Mouse (Mus musculus) A20 (cell line): ENCODE measurements around the gene Cyfip2.

Experiments used
- DNase-seq: peaks from one replicate; pipeline ENCODE4 v3.0.0-alpha.2; 2011; ENCODE audit warnings: low read depth, low spot score

The Cyfip2 gene

DNA sequence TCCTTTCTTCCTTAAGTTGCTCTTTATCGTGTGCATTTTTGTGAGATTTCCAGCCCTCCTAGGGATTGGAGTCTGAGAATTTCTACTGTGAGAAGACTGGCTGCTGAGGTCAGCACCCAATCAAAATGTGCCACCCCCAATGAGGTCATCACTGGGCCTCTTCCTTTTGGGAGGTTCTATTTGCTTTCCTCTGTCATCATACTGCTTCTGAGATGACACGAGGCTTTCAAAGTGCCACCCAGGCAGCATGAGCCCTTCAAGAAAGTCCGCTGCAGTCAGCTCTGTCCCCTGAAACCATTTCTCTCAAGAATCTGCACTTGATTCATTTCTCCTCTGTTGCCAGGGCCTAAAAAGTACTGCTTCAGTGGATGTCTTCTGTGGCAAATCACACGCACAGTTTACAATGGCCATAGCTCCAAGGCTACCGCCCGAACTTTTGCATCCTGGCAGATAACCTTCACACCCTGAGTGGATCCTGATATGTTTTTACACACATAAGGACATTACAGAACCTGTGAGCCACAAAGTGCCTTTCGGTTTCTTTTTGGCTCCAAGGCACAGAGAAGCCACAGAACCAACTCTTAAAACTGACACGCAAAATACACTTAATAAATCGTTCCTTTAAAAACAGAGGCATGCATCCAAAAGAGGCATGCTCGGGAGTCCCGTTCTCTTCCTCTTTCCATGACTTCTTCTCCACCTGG lies 4.2 kb downstream of the Cyfip2 start:
- DNase-seq = peak; percentile 90

DNA sequence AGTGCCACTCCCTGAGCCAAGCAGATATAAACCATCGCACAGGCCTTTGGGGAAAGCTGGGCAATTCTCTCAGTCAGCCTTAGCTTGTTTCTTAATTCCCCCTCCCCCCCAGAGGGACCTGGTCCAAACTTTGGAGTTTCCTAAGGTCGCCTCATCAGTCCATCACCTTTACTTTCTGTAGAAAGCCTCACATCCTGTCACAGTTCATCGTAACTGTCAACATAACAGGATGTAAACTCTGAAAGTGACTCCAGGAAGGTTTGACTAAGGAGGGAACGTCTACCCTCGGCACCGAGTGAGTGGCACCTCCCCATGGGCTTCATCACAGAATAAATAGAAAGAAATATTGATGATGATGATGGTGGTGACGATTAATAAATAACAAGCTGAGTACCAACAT lies 4.9 kb downstream of the Cyfip2 start:
- DNase-seq = no peak

DNA sequence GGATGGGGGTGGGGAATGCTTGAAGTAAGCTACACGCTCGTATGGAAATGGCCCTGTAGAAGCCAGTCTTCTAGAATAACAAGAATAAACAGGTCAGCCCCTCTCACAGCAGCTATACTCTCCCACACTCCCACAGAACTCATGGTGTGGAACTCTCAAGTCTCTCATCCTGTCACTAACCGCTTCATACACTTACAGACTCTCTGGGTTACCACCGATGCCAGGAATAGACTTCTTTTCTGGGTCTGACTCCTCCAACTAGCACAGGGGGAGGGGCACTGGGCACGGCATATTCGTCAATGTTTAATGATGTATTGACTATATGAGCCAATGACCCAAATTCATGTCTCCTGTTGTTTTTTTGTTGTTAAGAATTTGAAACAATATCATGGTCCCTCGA lies 5.9 kb downstream of the Cyfip2 start:
- DNase-seq = peak; percentile 73

DNA sequence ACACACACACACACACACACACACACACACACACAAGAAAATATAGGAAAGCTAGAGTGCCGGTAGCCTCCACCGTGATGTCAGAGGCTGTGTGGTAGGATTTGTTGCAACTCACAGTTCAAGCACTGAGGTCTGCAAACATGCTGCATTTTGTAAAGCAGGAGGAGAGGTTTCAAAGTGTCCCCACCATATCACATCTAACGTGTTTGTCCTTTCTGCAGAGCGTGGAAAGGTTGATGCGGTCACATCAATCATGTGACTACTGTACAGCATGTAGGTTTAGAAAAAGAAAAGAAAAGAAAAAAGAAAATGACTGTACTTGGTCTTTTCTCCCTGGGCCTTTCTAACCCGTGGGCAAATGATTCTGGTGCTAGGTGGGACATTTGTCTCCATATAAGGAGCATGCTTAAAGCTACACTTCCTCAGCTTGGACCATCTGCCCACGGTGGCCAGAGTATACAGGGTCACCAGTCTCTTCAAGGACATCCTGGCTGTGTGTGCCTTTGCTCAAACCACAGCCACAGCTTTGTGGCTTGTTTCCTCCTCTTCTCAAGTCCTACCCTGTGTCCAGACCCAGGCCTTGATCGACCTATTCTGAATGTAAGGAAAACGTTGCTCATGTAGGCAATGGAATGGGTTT lies 6.7 kb downstream of the Cyfip2 start:
- DNase-seq = peak; percentile 66

DNA sequence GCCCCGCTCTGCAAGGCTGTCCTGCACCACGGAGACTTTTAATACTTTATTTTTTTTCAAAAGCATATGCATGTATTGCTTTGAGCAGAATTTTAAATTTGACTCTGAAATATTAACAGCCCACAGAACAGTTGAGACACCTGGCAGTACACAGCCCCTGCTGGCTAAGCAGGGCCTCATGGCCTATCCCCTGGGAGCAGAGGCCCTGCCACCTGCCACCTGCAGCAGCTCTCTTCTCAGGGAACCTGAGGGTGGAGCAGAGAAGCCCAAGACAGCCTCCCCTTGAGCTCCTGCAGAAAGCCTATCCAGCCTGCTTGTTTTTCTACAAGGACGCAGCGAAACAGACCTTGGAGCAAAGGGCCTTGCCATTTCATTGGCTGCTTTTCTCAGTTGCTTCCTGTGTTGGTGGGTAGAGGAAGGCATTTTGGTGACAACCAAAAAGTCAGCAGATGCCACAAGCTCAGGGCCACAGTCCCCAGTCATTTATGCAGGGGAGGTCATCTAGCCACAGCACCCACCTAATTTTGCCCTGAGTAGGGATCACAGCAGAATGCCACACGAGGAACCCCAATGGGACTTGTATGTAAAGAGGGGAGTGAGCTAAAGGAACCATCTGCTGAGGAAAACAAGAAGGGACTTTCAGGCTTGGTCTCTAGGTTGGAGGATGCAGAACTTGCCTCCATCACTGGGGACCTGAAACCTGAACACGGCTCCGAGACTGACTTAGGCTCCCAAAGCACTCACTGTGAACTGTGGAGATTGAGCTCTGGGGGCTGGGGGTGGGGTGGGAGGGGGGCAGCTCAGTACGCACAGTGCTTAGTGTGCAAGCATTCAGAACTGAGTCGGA lies 7.6 kb downstream of the Cyfip2 start:
- peak; percentile 94 for DNase-seq

DNA sequence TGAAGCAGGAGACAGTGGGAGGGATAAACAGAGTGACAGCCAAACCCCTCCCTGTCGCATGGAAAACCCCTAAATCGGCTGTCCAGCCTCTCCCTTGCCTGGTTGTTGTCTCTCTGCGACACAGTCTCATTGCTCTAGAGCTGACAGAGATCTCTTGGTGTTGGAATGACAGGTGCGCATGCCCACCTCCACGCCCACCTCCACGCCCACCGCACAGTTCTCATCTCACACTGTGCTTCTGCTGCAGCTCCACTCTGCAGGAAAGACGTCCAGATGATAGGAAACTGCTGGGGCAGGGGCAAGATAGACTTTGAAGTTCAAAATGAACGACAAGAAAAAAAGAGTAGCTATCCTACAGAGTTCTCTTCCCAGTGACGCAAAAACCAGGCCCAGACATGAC lies 8.6 kb downstream of the Cyfip2 start:
- peak; percentile 50 for DNase-seq

DNA sequence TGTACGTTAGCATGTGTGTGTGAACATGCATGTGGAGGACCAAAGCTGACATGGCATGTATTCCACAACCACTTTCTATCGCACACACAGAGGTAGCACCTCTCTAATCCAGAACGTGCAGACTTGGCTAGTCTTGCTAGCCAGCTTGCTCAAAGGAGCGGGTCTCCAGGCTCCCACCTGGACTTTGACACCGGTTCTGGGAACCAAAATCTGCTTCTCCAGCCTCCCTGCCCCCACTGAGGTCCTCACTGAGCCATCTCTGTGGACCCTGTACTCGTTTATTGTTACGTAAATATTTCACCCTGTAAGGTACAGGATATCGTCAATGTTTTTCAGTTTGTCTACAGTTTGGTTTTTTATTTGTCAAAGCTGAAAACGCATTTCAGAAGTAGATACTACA lies 10.2 kb downstream of the Cyfip2 start:
- DNase-seq = no peak

DNA sequence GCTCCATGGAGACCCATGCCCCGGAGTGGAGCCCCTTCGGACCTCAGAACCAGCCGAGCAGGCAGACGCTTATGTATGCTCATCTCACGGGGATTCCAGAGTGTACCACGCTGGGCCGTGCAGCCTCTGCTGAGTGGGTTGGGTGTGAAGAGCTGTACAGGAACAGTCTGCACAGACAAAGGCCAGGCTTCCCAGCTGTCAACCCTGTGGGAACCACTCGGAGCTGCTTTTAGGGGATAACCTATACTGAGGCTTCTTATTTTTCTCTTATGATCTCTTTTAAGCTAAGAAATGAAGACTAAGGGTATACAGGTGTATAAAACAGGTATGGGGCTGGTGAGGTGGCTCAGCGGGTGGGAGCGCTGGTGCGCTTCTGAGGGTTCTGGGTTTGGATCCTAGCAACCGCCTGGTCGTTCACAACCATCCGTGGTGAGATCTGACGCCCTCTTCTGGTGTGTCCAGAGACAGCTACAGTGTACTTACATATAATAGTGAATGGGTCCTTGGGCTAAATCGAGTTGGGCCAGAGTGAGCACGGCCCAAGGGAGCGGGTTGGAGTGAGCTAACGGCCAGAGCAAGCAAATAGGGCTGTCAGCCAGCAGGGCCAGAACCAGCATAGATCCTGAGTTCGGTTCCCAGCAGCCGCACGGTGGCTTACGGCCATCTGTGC lies 10.9 kb downstream of the Cyfip2 start:
- DNase-seq = no peak

DNA sequence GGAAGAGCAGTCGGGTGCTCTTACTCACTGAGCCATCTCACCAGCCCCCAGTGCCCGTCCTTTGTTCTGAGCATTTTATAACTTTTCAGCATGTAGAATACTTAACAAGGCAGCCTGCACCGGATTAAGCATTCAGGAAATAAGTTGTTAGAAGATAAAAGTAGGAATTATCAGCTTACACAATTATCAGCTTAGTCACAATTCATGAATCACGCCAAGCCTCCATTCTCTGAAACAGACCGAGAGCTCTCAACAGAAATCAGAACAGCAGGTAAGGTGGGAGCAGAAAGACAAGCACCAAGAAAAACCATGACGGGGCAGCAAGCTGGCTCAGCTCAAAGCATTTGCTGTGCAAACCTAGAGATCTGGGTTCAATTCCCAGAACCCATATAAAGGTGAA lies 12.8 kb downstream of the Cyfip2 start:
- no peak for DNase-seq

DNA sequence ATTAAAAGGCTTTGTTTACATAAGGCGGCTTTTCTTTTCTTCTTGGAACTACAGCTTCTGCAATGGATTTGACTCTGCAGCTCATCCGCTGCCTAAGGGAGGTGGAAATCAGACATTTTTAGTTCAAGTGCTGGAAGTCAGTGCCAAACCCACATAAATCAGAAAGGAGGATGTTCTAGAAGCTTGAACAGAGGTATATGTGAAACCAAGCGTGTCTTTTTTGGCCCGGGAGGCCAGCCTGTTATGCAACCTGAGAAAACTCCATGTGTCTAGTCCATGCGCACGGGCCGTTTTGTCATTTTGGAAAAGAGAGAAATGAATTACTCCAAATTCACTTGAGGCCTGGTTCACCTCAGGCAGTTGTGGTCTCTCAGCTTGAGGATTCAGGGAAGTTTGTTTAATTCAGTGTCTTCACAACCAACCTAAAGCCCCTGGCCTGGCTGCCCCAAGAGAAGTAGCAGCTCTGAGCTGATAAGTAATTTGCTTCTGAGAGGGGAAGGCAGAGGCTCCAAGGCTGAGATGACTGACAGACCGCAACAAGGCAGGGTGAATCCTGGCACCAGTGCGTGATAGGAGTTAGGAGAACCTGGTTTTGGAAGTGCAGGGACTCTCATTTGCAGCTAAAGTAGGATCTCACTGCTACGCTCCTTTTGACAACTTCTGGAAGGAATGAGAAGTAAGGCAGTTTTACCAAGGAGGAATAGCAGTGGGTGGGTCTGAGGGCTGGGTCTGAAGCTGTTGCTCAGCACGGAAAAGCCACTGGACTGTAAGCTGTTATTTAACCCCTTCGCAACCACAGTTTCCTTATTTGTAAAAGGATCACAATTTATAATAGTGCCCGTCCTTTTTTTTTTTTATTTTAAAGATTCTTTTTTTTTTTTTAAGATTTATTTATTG lies 13.5 kb downstream of the Cyfip2 start:
- no peak for DNase-seq

DNA sequence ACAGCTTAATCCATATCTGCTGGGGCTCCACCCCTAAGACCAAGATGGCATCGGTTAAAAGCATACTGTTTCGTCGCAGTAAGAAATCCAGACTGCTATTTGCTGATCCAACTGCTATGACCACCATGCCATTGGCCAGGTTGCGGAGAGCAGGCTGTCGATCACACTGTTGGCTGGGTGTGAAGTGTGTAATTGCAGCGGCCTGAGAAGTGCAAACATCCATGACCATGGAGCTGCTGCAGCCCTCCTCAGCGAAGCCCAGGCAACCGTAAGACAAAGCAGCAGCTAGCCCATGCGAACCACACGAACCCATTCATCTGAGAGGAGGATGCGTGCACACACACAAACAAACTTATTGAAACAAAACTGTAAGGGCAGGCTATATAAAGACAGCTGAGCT lies 18.3 kb downstream of the Cyfip2 start:
- DNase-seq = no peak

DNA sequence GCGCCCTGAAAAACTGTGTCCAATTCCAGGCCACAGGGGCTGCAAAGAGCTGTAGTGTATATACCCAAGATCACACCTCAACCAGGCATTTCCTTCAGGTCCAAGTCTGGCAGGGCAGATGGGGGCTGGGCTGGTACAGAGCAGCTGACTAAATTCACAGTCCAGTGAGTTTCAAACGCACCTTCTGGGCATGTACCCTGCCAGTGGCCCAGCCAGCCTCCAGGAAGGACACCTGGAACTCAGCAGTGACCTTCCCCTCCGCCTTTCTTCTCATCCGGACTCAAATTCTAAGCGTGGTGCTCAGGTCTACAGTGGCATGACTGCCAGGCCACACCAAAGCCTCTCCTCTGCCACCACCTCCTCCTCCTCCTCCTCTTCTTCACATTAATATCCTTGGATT lies 19.2 kb downstream of the Cyfip2 start:
- no peak for DNase-seq

DNA sequence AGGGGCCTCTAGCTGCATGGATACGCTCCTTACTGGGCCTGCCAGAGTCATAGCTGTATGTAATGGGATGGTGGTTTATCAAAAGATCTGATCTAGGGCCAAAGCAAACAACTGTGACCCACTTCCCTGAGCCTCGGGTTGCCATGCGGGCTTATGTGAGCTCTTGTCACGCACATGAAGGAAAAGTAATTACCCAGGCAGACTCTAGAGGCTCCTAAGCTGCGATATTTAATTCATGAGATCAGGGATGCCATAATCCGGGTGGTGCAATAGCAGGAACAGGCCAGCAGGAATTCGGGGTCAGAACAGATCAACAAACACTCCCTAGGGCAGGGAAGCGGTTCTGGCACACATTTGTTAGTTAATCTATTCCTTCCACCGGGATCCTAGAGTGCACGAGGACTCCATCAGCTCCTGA lies 21.7 kb downstream of the Cyfip2 start:
- no peak for DNase-seq

DNA sequence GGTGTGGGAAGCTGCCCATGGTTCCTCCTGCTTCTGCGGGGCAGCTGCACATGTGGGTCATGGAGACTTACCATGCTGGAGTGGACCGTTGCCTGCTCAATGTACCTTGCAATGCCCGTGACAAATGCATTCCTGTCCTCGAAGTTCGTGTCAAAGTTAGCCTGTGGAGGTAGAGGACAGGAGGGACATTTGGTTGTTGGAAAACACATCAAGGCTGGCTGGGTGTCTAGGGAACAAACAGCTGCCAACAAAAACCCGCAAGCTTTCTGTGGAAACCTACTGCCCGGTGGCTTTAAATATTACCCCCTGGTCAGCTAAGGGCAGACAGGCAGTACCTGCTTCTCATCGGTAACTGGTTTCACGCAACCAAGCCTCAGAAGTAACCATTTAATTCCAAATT lies 23.1 kb downstream of the Cyfip2 start:
- DNase-seq = no peak

DNA sequence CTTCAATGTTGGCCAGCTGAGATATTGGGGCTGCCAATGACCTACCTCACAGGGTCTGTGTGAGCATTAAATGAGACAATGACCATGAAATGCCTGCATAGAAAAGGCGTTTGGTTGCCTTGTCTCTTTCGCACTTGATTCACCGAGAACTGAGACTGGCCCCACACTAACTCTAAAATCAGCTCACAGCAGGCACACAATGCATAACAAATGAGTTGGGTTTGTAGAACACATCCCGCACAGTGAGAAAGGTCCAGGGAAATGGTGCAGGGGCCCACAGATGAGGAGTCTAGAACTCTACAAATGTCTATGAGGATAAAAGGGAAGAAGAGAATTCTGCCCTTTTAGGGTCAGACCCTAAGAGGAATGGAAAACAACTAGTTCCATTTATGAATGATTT lies 23.6 kb downstream of the Cyfip2 start:
- no peak for DNase-seq

DNA sequence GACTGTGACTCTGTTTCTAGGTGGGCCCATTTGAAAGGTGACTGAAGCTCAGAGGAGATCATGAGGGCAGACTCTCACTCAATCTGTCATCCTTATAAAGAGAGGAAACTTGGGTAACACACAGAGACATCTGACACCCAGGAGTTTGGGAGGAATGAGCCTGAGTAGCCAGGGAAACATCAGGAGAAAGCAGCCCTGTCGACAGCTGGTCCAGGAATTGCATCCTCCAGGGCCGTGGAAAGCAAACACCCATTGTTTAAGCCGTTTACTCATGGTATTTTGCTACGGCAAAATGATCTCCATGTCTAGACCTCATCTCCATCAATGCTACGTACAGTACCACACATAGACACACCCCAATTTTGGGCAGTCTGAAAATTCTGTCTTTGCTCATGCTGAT lies 24.6 kb downstream of the Cyfip2 start:
- no peak for DNase-seq

DNA sequence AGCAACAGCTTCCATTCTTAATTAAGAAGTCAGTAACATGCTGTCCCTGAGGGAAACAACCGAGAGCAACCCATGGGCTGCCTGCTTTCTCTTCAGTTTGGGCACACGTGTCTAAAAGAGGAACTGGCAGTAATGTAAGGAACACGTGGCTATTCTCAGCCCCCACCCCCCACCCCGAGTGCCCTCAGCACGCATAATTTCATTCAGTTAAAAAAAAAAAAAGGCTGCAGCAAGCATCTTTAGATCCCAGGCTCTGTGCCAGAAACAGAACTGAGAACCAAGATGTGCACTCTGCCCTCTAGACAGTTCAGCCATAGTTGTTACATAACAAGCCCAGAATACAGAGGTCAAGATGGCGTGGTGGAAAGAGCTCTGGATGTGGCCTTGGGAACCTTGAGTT lies 25.9 kb downstream of the Cyfip2 start:
- peak; percentile 92 for DNase-seq

DNA sequence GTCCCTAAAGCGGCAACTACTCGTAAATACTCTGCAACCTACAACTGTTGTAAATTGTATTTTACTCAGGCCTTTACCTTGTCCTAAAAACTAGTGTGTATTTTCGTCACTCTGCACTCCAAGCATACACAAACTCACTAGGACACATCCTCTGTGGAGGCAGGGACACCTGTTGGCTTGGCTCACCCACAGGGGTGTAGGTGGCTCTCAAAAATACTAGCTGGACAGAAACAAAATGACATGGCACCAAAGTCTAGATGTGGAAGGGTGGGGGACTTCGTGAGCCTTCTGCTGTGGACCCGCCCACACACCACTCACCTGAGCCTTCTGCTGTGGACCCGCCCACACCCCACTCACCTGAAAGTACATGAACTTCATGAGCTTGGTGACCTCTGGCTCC lies 28.9 kb downstream of the Cyfip2 start:
- no peak for DNase-seq

DNA sequence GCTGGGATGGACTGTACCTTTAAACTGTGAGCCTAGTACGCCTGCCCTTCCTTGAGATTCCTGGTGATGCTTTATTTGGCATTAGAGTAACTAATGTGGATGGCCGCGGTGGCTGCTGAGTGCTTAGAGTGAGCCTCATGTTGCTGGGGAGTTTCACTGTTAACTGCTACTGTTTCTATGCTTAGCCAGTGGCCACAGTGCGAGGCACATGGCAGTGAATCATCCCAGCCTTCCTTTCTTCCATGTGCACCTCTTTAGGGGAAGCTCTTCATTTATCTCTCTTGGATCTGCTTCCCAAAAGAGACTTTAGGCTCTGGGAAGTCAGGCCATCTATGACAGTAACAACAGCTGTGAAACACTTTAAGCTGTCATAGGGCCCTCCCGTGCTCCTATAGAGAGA lies 30.0 kb downstream of the Cyfip2 start:
- no peak for DNase-seq

DNA sequence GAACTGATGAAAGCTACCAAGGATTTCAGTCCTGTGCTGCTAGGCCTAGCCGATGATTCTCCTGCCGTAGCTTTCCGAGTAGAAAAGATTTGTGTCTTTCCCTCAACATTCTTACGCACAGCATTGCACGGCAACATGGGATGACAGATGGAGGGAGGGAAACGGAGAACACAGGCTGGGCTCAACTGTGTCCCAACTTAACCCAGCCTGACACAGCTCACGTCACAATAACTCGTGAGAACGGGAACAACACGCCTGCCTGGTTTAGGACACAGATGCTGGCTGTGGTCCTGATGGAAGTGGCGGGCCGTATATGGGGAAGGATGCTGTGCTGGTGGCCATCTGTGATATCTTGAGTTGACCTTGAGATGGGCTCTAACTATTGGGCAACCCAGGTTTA lies 34.0 kb downstream of the Cyfip2 start:
- no peak for DNase-seq

DNA sequence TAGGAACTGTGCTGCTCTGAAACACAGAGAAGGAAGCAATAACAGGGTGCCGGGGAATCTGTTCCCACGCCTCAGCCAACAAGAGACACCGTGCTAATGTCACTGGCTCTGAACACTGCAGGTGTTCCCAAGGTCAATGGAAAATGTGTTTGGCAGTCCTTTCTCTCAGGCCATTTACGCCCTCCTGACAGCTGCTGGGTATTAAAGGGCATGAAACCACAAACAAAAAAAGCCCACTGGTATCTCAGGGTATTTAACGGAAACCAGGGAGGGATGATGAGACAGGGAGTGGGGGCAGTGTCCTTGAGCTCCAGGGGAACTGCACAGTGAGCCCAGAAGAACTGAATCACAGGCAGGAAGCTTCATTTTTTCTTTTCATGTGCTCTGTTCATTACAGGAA lies 34.5 kb downstream of the Cyfip2 start:
- no peak for DNase-seq
